Mouse (Mus musculus) erythroblast, embryonic 14.5 days (primary cell): ENCODE results near the gene Pofut2.

ENCODE experiments used
- GATA1 ChIP-seq: IDR thresholded peaks from 2 replicates; pipeline ENCODE4 v1.6.1; 2012; ENCODE audit warnings: low read length, inconsistent platforms, mixed read lengths
- TAL1 ChIP-seq: IDR thresholded peaks from 3 replicates; pipeline ENCODE4 v1.6.1; 2012; ENCODE audit warnings: low read length, inconsistent platforms, mixed read lengths

DNA sequence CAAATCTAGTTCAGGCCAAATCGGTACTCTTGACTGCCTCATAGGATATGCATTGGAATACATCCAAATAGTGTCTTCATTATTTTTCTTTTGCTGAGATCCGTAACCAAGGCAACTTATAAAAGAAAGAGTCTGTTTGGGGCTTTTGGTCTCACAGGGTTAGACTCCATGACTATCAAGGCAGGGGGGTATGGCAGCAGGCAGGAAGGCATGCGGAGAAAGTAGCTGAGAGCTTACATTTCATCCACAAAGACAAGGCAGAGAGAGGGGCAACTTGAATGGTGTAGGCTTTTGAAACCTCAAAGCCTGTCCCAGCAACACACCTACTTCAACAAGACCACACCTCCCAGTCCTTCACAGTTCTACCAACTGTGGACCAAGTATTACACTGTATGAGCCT lies 3.3 kb upstream of the Pofut2 start:
- no peak for TF ChIP-seq GATA1
- no peak for TF ChIP-seq TAL1
